Mouse (Mus musculus): ENCODE measurements around the gene Sytl2. TPM values are rescaled to one million over a fixed set of nuclear protein-coding genes. Genes with fewer than 3 reads are reported as not detected.

Gene Sytl2
- 0.06 TPM in 1 of 2 replicates, not detected in the other for polyA plus RNA-seq (2012)

GRCm38 (mm10) chr7:90301942-90302646 is at the start of gene Sytl2:
Gene Sytl2 (plus strand): TSS chr7:90302252.
- peaks cover 58% of the 10 kb centered on the region for H3K27me3 ChIP-seq (ENCODE audit: control insufficient read depth)
- H3K9me3 ChIP-seq (ENCODE audit: control insufficient read depth, low read length) = no peaks in the 10 kb centered on the region; the same call in 1 of the 2 replicates
- no peaks in the 10 kb centered on the region for H3K36me3 ChIP-seq (ENCODE audit: control insufficient read depth)
- H3K4me1 ChIP-seq (ENCODE audit: control insufficient read depth) = peaks cover 2% of the 10 kb centered on the region; the same call in 1 of the 2 replicates
- TF ChIP-seq GATA1 (IDR thresholded peaks at IDR 0.05; ENCODE audit: low read length) = no peak
- TF ChIP-seq TAL1 (IDR thresholded peaks at IDR 0.05; ENCODE audit: low read length) = no peak
- H3K4me3 ChIP-seq (replicated peaks) = peak within 1 kb of the TSS; percentile 9

- Histone ChIP-seq H3K9me3 (ENCODE audit: control insufficient read depth, low read length) (no peaks in the 10 kb centered on the region), H3K4me1 (ENCODE audit: control insufficient read depth) (peaks cover 14% of the 10 kb centered on the region), H3K4me3 (replicated peaks) (no peak overlapping the region), H3K36me3 (ENCODE audit: control insufficient read depth) (no peaks in the 10 kb centered on the region), H3K27me3 (ENCODE audit: control insufficient read depth) (no peaks in the 10 kb centered on the region)
- TF ChIP-seq TAL1 (IDR thresholded peaks at IDR 0.05; ENCODE audit: low read length) = no peak
- no peak for TF ChIP-seq GATA1 (IDR thresholded peaks at IDR 0.05; ENCODE audit: low read length)
Measured at GRCm38 (mm10) chr7:90252946-90253345, 49.1 kb upstream of the Sytl2 start.

- Histone ChIP-seq H3K4me1 (ENCODE audit: control insufficient read depth) (peaks cover 4% of the 10 kb centered on the region; the same call in 1 of the 2 replicates), H3K36me3 (ENCODE audit: control insufficient read depth) (no peaks in the 10 kb centered on the region), H3K4me3 (replicated peaks) (no peak overlapping the region), H3K27me3 (ENCODE audit: control insufficient read depth) (no peaks in the 10 kb centered on the region), H3K9me3 (ENCODE audit: control insufficient read depth, low read length) (no peaks in the 10 kb centered on the region)
- TF ChIP-seq TAL1 (IDR thresholded peaks at IDR 0.05; ENCODE audit: low read length) = no peak
- no peak for TF ChIP-seq GATA1 (IDR thresholded peaks at IDR 0.05; ENCODE audit: low read length)
Measured at GRCm38 (mm10) chr7:90258701-90259100, 43.4 kb upstream of the Sytl2 start.

GRCm38 (mm10) chr7:90259899-90260298 is 42.2 kb upstream of the Sytl2 start:
- no peaks in the 10 kb centered on the region for H3K27me3 ChIP-seq (ENCODE audit: control insufficient read depth)
- no peak overlapping the region for H3K4me3 ChIP-seq (replicated peaks)
- H3K36me3 ChIP-seq (ENCODE audit: control insufficient read depth) = no peaks in the 10 kb centered on the region
- no peaks in the 10 kb centered on the region for H3K9me3 ChIP-seq (ENCODE audit: control insufficient read depth, low read length)
- TF ChIP-seq GATA1 (IDR thresholded peaks at IDR 0.05; ENCODE audit: low read length) (no peak), TAL1 (IDR thresholded peaks at IDR 0.05; ENCODE audit: low read length) (no peak)
- H3K4me1 ChIP-seq (ENCODE audit: control insufficient read depth) = peaks cover 2% of the 10 kb centered on the region; the same call in 1 of the 2 replicates

DNA sequence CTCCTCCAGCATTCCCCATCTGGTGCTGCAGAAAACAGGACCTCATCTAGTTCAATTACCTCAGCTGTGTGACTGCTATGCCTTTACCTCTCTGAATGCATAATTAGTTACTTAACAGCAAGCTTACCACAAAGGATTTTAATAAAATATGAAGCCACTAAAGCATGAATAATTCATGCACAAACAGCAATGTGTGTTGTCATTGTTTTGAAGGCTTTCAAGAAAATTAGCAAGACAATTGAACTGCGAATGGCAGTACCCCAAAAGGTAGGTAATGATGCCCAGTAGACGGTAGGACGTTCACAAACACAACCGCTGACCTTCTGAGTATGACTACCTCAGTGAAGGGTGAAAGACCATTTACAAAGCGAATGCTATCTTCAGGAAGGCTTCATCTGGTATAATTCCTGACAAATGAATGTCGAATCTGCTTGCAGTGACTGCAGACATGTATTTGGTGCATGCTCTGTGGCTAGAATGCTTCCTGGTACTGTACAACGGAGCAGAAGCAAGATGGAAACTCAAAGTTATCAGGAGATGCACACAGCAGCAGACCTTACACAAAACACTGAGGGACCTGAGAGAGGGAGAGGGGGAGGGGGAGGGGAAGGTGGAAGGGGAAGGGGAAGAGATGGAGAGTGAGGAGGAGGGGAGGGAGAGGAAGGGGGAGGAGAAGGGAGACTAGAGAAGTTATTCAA is 40.0 kb upstream of the Sytl2 start:
- Histone ChIP-seq H3K9me3 (ENCODE audit: control insufficient read depth, low read length) (no peaks in the 10 kb centered on the region), H3K36me3 (ENCODE audit: control insufficient read depth) (no peaks in the 10 kb centered on the region), H3K4me1 (ENCODE audit: control insufficient read depth) (peaks cover 7% of the 10 kb centered on the region), H3K27me3 (ENCODE audit: control insufficient read depth) (no peaks in the 10 kb centered on the region), H3K4me3 (replicated peaks) (no peak overlapping the region)
- TF ChIP-seq GATA1 (IDR thresholded peaks at IDR 0.05; ENCODE audit: low read length) (no peak), TAL1 (IDR thresholded peaks at IDR 0.05; ENCODE audit: low read length) (no peak)

DNA sequence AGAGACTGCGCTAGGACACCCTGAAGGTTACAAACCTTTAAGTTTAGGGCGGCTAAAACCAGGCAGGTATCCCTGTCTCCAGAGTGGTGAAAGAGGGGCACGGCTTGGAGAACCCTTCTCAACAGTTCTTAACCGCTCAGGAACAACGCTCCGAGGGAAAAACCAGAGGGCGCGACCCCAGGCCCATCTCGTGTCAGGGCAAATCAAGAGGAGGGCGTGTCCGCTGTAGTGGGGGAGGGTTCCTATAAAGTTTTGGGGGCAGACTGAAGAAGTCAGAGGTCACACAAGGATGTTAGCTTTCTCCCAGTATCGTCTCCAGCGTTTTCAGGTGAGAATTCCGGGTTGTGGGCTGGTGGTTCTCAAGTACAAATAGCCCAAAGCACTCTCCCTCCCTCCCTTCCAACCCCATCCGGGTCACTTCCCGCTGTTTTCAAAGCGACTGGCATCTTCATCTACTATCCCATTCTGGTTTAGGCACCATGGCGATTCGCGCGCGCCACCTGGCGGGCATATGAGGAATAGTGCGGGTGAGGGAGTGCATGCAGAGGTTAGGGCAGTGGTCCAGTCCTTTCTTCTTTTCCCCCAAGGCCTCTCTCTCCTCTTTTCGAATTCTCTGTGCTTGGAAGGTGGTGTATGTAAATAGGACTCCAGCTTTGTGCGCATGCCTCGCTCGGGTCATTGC is 36.6 kb upstream of the Sytl2 start, which contains the start of gene Ccdc83:
Gene Ccdc83, minus strand, starts transcription at position 489 of the 682 bp plus-strand sequence.
- no peaks in the 10 kb centered on the region for H3K27me3 ChIP-seq (ENCODE audit: control insufficient read depth)
- H3K36me3 ChIP-seq (ENCODE audit: control insufficient read depth) = no peaks in the 10 kb centered on the region
- no peak for TF ChIP-seq TAL1 (IDR thresholded peaks at IDR 0.05; ENCODE audit: low read length)
- no peak for TF ChIP-seq GATA1 (IDR thresholded peaks at IDR 0.05; ENCODE audit: low read length)
- H3K9me3 ChIP-seq (ENCODE audit: control insufficient read depth, low read length) = no peaks in the 10 kb centered on the region
- H3K4me3 ChIP-seq (replicated peaks) = peak within 1 kb of the TSS; percentile 19
- peaks cover 5% of the 10 kb centered on the region for H3K4me1 ChIP-seq (ENCODE audit: control insufficient read depth)

DNA sequence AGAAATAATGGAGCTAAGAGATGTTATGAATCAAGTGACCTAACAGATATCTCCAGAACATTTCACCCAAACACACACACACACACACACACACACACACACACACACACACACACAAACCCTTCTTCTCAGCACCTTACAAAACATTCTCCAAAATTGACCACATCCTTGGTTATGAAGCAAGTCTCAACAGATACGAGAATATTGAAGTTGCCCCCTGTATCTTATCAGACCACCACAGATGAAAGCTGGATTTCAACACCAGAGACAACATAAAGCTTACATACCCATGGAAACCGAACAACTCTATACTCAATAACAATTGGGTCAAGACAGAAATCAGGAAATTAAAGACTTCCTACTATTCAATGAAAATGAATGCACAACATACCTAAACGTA is 31.9 kb upstream of the Sytl2 start:
- TF ChIP-seq GATA1 (IDR thresholded peaks at IDR 0.05; ENCODE audit: low read length) = no peak
- no peak for TF ChIP-seq TAL1 (IDR thresholded peaks at IDR 0.05; ENCODE audit: low read length)
- H3K4me3 ChIP-seq (replicated peaks) = no peak overlapping the region
- H3K4me1 ChIP-seq (ENCODE audit: control insufficient read depth) = peaks cover 5% of the 10 kb centered on the region
- H3K36me3 ChIP-seq (ENCODE audit: control insufficient read depth) = no peaks in the 10 kb centered on the region
- H3K27me3 ChIP-seq (ENCODE audit: control insufficient read depth) = no peaks in the 10 kb centered on the region
- no peaks in the 10 kb centered on the region for H3K9me3 ChIP-seq (ENCODE audit: control insufficient read depth, low read length)

- Histone ChIP-seq H3K4me3 (replicated peaks) (no peak overlapping the region), H3K36me3 (ENCODE audit: control insufficient read depth) (no peaks in the 10 kb centered on the region)
- TF ChIP-seq TAL1 (IDR thresholded peaks at IDR 0.05; ENCODE audit: low read length) (no peak), GATA1 (IDR thresholded peaks at IDR 0.05; ENCODE audit: low read length) (no peak)
Measured at GRCm38 (mm10) chr7:90274561-90275100, 27.4 kb upstream of the Sytl2 start.

More at GRCm38 (mm10) chr7:90274561-90275100, 27.4 kb upstream of the Sytl2 start:
- Histone ChIP-seq H3K4me1 (ENCODE audit: control insufficient read depth) (no peaks in the 10 kb centered on the region), H3K9me3 (ENCODE audit: control insufficient read depth, low read length) (no peaks in the 10 kb centered on the region), H3K27me3 (ENCODE audit: control insufficient read depth) (no peaks in the 10 kb centered on the region)
